Mouse (Mus musculus) monocyte, adult 2 months (primary cell): ENCODE measurements around the gene 9230113P08Rik.
"Not testable (repeated sequence)": the region's sequence is repeated elsewhere in the genome, so short reads cannot be mapped to it uniquely, and the experiment has no call there.

Experiments
- DNase-seq, 2 experiments: peaks; one replicate each; pipeline ENCODE4 v3.0.0; 2022; ENCODE audit warnings: low spot score in 2 of 2, low read depth in 1 of 2

9230113P08Rik gene

DNA sequence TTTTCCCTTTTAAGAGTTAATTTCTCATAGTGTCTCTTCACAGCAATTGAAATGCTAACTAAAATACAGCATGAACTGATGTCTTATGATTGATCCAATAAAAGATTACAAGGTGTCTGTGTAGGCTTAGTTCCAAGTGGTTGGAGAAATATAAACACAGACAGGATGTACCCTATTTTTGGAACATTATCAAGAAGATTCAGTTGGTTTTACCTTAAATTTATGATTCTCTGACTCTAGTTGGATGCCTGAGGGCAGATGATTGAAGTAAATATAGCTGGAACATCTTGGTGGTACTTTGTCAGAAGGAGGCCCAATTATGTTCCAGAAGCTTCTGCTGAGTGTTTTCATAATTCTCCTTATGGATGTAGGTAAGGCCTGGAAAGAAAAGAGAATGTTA is at the start of gene 9230113P08Rik:
Gene 9230113P08Rik, plus strand, starts transcription at position 301 of the 400 bp plus-strand sequence.
- not testable (repeated sequence) for DNase-seq

- DNase-seq: not testable (repeated sequence)
Measured at GRCm38 (mm10) chr9:35893112-35893511, 15.1 kb upstream of the 9230113P08Rik start.

DNA sequence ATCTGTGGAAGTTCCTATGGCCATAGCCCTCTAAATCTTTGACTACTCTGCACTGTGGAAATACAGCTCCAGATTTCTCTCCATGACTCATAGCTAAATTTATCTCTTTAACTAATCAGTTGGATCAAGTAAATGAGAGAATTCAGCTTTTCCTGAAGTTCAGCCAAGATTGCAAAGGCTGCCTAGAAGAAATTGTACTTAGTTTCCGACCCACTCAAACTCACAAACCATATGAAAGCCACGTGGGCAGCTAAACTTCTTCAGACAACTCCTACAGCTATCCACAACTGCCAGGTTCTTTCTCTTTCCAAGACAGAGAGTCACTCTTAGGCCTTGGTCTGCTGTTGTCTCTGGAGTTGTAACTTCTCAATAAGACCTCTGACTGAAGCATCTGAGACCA is 3.7 kb upstream of the 9230113P08Rik start:
- DNase-seq: no peak

GRCm38 (mm10) chr9:35930817-35931216 is 22.6 kb downstream of the 9230113P08Rik start:
- DNase-seq: no peak
